Mouse (Mus musculus): ENCODE data around the gene Madd.
A peak's percentile ranks its signal among the peaks of the same experiment; 100 is the strongest.

Gene Madd

DNA sequence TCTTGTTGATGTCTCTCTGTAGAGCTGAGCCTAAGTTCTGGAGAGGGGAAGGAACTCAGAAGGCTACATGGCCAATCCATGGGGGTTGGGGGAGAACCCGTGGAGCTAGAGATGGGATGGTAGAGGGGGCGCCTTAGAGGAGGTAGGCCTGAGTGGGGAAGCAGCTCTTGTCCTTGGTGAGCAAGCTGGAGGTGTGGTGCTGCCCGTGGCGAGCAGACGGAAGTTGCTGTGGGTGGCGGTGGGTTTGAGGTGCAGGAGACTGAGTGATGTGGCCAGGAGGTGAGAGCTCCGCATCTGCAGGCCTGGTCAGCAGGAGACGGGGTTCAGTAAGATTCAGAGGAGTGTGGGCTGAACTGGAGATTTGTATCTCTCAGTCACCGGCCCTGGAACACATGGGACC, 96.2 kb downstream of the Madd start:
- DNase-seq = peak; percentile 30 to 46

Data from spleen, adult 18-20 months (tissue).